Mouse (Mus musculus) myocyte (in vitro differentiated cells): ENCODE data around the gene Polr3f.

ENCODE experiments used
- CEBPB ChIP-seq: IDR thresholded peaks from 2 replicates; pipeline ENCODE4 v1.6.1; 2011; ENCODE audit warnings: mild to moderate bottlenecking, moderate library complexity; ENCODE audit not compliant: poor library complexity, insufficient read depth, severe bottlenecking
- MAX ChIP-seq: IDR thresholded peaks from one replicate; pipeline ENCODE4 v1.6.1; 2011; ENCODE audit warnings: low read depth, mild to moderate bottlenecking, control low read depth
- MYOD1 ChIP-seq, 3 experiments: IDR thresholded peaks; one replicate each; pipeline ENCODE4 v1.6.1; 2011; ENCODE audit warnings: control low read depth in 2 of 3, low read depth in 2 of 3, mild to moderate bottlenecking in 2 of 3, moderate library complexity in 1 of 3; ENCODE audit not compliant: insufficient read length in 2 of 3, control insufficient read depth in 1 of 3
- POLR2A ChIP-seq: IDR thresholded peaks from one replicate; pipeline ENCODE4 v1.6.1; 2011; ENCODE audit warnings: low read depth, mild to moderate bottlenecking, control low read depth, moderate library complexity; ENCODE audit not compliant: insufficient read length
- TCF12 ChIP-seq: IDR thresholded peaks from one replicate; pipeline ENCODE4 v1.6.1; 2011; ENCODE audit warnings: mild to moderate bottlenecking, control low read depth; ENCODE audit not compliant: poor library complexity, insufficient read depth, severe bottlenecking
- USF1 ChIP-seq: IDR thresholded peaks from one replicate; pipeline ENCODE4 v1.6.1; 2011; ENCODE audit warnings: low read depth, mild to moderate bottlenecking, control low read depth, moderate library complexity

- TF ChIP-seq USF1 (no peak), POLR2A (no peak), MAX (no peak), TCF12 (no peak), CEBPB (no peak), MYOD1 (IDR thresholded peaks at IDR 0.05; ENCODE audit: control insufficient read depth in 1 of 3, insufficient read length in 2 of 3, low read depth in 2 of 3) (no peak)
Observed at GRCm38 (mm10) chr2:144545481-144545880, 18.0 kb downstream of the Polr3f start.
